Mouse (Mus musculus): Measurements from ENCODE around the gene Cyp2d10. TPM values are rescaled to one million over a fixed set of nuclear protein-coding genes. Genes with fewer than 3 reads are reported as not detected.
"Not testable (repeated sequence)": the region's sequence is repeated elsewhere in the genome, so short reads cannot be mapped to it uniquely, and the experiment has no call there.

Gene Cyp2d10
- polyA plus RNA-seq, 1 experiment, result not detected

- TF ChIP-seq POLR2A (IDR thresholded peaks at IDR 0.05; ENCODE audit: borderline replicate concordance, extremely low read depth, insufficient read depth, insufficient read length, poor library complexity, severe bottlenecking) (no peak), CTCF (IDR thresholded peaks at IDR 0.05; ENCODE audit: borderline replicate concordance, extremely low read depth, insufficient read depth, insufficient read length) (no peak)
- no peak for DNase-seq (ENCODE audit: low read depth)
Observed at GRCm38 (mm10) chr15:82423471-82423870, 16.5 kb upstream of the Cyp2d10 start.

DNA sequence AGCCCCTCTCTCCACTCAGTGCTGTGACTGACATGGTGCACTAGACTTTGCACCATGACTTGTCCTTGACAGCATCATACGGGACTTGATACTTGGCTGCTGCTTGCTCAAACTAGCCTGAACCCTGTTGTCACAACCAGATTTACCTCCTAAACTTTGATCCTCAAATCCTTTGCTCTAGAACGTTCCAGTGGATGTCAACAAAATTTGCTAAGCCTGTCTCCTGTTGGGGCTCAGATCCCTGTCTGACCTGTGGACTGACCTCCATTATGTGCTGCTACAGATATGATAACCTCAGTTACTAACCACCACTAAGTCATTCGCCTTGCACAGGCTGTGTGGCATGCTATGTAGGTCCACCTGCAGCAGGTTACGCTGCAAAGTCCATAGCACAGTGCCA, 15.9 kb upstream of the Cyp2d10 start:
- TF ChIP-seq POLR2A (IDR thresholded peaks at IDR 0.05; ENCODE audit: borderline replicate concordance, extremely low read depth, insufficient read depth, insufficient read length, poor library complexity, severe bottlenecking) (no peak), CTCF (IDR thresholded peaks at IDR 0.05; ENCODE audit: borderline replicate concordance, extremely low read depth, insufficient read depth, insufficient read length) (no peak)
- DNase-seq (ENCODE audit: low read depth), result no peak

GRCm38 (mm10) chr15:82418616-82419015, 11.6 kb upstream of the Cyp2d10 start:
- no peak for DNase-seq (ENCODE audit: low read depth)
- TF ChIP-seq CTCF (IDR thresholded peaks at IDR 0.05; ENCODE audit: borderline replicate concordance, extremely low read depth, insufficient read depth, insufficient read length) (no peak), POLR2A (IDR thresholded peaks at IDR 0.05; ENCODE audit: borderline replicate concordance, extremely low read depth, insufficient read depth, insufficient read length, poor library complexity, severe bottlenecking) (no peak)

- TF ChIP-seq CTCF (IDR thresholded peaks at IDR 0.05; ENCODE audit: borderline replicate concordance, extremely low read depth, insufficient read depth, insufficient read length), result peak; percentile 74
- TF ChIP-seq POLR2A (IDR thresholded peaks at IDR 0.05; ENCODE audit: borderline replicate concordance, extremely low read depth, insufficient read depth, insufficient read length, poor library complexity, severe bottlenecking), result no peak
Observed at GRCm38 (mm10) chr15:82416797-82417789, 10.1 kb upstream of the Cyp2d10 start.

DNA sequence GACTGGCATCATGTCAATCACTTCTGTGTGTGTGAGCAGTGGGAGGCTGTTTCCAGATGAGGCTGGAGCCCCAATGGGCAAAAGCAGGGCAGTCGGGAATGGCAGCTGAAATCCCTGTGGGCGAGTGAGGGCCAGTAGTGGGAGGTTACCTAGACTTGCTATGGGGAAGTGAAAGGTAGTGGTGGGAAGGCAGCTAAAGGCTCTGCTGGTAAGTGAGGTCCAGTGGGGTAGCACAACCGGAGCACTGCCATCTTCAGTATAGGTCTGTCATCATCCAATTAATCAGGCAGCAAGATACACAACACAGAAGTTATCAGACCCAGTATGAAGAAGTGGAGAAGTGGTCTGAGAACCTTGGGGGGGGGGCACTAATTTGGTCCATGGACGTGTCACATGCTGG, 541 bp upstream of the Cyp2d10 start:
- TF ChIP-seq CTCF (IDR thresholded peaks at IDR 0.05; ENCODE audit: borderline replicate concordance, extremely low read depth, insufficient read depth, insufficient read length), result no peak
- no peak for TF ChIP-seq POLR2A (IDR thresholded peaks at IDR 0.05; ENCODE audit: borderline replicate concordance, extremely low read depth, insufficient read depth, insufficient read length, poor library complexity, severe bottlenecking)
- DNase-seq (ENCODE audit: low read depth), result no peak

More at GRCm38 (mm10) chr15:82416797-82417789, 10.1 kb upstream of the Cyp2d10 start:
- peak; percentile 84 for DNase-seq (ENCODE audit: low read depth)

- DNase-seq (ENCODE audit: low read depth), result no peak
- TF ChIP-seq CTCF (IDR thresholded peaks at IDR 0.05; ENCODE audit: borderline replicate concordance, extremely low read depth, insufficient read depth, insufficient read length) (no peak), POLR2A (IDR thresholded peaks at IDR 0.05; ENCODE audit: borderline replicate concordance, extremely low read depth, insufficient read depth, insufficient read length, poor library complexity, severe bottlenecking) (no peak)
Observed at GRCm38 (mm10) chr15:82404163-82404562, 2.8 kb downstream of the Cyp2d10 start.

DNA sequence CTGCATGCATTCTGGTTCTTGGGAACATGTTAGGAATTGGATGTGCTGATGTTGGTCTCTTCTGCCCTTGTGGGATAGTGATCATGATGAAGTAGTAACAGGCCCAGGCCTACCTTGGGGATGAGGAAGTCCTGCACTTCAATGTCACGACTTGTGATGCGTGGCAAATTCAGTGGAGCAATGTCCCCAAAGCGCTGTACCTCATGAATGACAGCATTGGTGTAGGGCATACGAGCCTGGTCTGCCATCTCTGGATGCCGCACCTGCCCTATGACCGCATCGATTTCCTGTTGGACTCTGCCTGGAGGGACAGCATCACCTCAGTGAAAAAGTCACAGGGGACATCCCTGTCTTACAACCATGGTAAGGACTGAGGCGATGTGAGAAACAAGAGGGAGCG, 3.4 kb downstream of the Cyp2d10 start:
- TF ChIP-seq POLR2A (IDR thresholded peaks at IDR 0.05; ENCODE audit: borderline replicate concordance, extremely low read depth, insufficient read depth, insufficient read length, poor library complexity, severe bottlenecking), result no peak
- no peak for TF ChIP-seq CTCF (IDR thresholded peaks at IDR 0.05; ENCODE audit: borderline replicate concordance, extremely low read depth, insufficient read depth, insufficient read length)
- DNase-seq (ENCODE audit: low read depth), result no peak

- TF ChIP-seq POLR2A (IDR thresholded peaks at IDR 0.05; ENCODE audit: borderline replicate concordance, extremely low read depth, insufficient read depth, insufficient read length, poor library complexity, severe bottlenecking) (no peak), CTCF (IDR thresholded peaks at IDR 0.05; ENCODE audit: borderline replicate concordance, extremely low read depth, insufficient read depth, insufficient read length) (no peak)
- DNase-seq (ENCODE audit: low read depth), result no peak
Observed at GRCm38 (mm10) chr15:82402741-82403140, 4.3 kb downstream of the Cyp2d10 start.

GRCm38 (mm10) chr15:82402106-82402505, 4.9 kb downstream of the Cyp2d10 start:
- no peak for DNase-seq (ENCODE audit: low read depth)
- TF ChIP-seq POLR2A (IDR thresholded peaks at IDR 0.05; ENCODE audit: borderline replicate concordance, extremely low read depth, insufficient read depth, insufficient read length, poor library complexity, severe bottlenecking) (no peak), CTCF (IDR thresholded peaks at IDR 0.05; ENCODE audit: borderline replicate concordance, extremely low read depth, insufficient read depth, insufficient read length) (no peak)

DNA sequence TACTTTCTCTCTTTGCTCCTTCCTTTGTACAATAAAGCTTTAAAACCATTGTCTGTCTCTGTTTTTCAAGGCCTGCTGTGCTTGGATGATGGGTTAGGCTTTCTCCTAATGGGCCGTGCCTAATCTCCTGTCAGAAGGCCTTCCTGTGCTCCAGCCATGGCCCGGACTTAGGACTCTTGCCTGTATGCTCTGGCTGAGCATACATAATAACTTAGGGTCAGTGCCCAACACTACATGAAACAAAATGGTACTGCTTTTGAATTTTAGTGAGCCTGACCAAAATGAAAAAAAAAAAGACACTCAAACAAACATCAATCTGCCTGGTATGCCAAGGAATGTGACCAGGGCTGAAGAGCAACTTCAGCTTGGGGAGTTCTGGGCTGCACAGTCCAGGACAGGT, 5.5 kb downstream of the Cyp2d10 start:
- DNase-seq (ENCODE audit: low read depth), result no peak
- no peak for TF ChIP-seq CTCF (IDR thresholded peaks at IDR 0.05; ENCODE audit: borderline replicate concordance, extremely low read depth, insufficient read depth, insufficient read length)
- no peak for TF ChIP-seq POLR2A (IDR thresholded peaks at IDR 0.05; ENCODE audit: borderline replicate concordance, extremely low read depth, insufficient read depth, insufficient read length, poor library complexity, severe bottlenecking)

GRCm38 (mm10) chr15:82395955-82396354, 11.0 kb downstream of the Cyp2d10 start:
- DNase-seq (ENCODE audit: low read depth), result not testable (repeated sequence)

- not testable (repeated sequence) for DNase-seq (ENCODE audit: low read depth)
Observed at GRCm38 (mm10) chr15:82393922-82394321, 13.1 kb downstream of the Cyp2d10 start, which contains the start of gene Cyp2d11. TSS of gene Cyp2d11 (minus strand) at chr15:82394022.

GRCm38 (mm10) chr15:82389916-82390315, 17.1 kb downstream of the Cyp2d10 start:
- not testable (repeated sequence) for DNase-seq (ENCODE audit: low read depth)

Data from brain, embryonic 14.5 days (tissue).